Mouse (Mus musculus): ENCODE data around the gene Smim10l1.

- TF ChIP-seq CTCF (IDR thresholded peaks at IDR 0.05; ENCODE audit: low read depth, low read length) (no peak), POLR2A (IDR thresholded peaks at IDR 0.05; ENCODE audit: borderline replicate concordance, low read depth, low read length) (no peak)
Observed at GRCm38 (mm10) chr6:133104922-133105859, 482 bp downstream of the Smim10l1 start.
